Mouse (Mus musculus) telencephalon, adult 2 months (tissue): ENCODE results near the gene Foxp1.

Source experiments
- DNase-seq: peaks from one replicate; pipeline ENCODE4 v3.0.0-alpha.2; 2011; ENCODE audit warnings: low read depth, low spot score

Gene Foxp1

GRCm38 (mm10) chr6:99359036-99359698 is 163.4 kb downstream of the Foxp1 start:
- no peak for DNase-seq

GRCm38 (mm10) chr6:99357931-99358330 is 164.6 kb downstream of the Foxp1 start:
- DNase-seq: no peak

GRCm38 (mm10) chr6:99354338-99354737 is 168.2 kb downstream of the Foxp1 start:
- no peak for DNase-seq

- no peak for DNase-seq
Observed at GRCm38 (mm10) chr6:99353441-99353840, 169.1 kb downstream of the Foxp1 start.

GRCm38 (mm10) chr6:99350566-99350965 is 172.0 kb downstream of the Foxp1 start:
- DNase-seq: no peak

GRCm38 (mm10) chr6:99350156-99350555 is 172.4 kb downstream of the Foxp1 start:
- no peak for DNase-seq

GRCm38 (mm10) chr6:99347836-99348235 is 174.7 kb downstream of the Foxp1 start:
- no peak for DNase-seq

GRCm38 (mm10) chr6:99344966-99345365 is 177.6 kb downstream of the Foxp1 start:
- DNase-seq: no peak

GRCm38 (mm10) chr6:99344357-99344756 is 178.2 kb downstream of the Foxp1 start:
- DNase-seq: no peak

- DNase-seq: no peak
Observed at GRCm38 (mm10) chr6:99343815-99344214, 178.7 kb downstream of the Foxp1 start.

GRCm38 (mm10) chr6:99342416-99342815 is 180.1 kb downstream of the Foxp1 start:
- no peak for DNase-seq

GRCm38 (mm10) chr6:99340902-99341301 is 181.6 kb downstream of the Foxp1 start:
- DNase-seq: no peak

GRCm38 (mm10) chr6:99339986-99340721 is 182.4 kb downstream of the Foxp1 start:
- no peak for DNase-seq

- no peak for DNase-seq
Observed at GRCm38 (mm10) chr6:99339343-99339620, 183.2 kb downstream of the Foxp1 start.

- no peak for DNase-seq
Observed at GRCm38 (mm10) chr6:99338593-99339342, 183.8 kb downstream of the Foxp1 start.

- no peak for DNase-seq
Observed at GRCm38 (mm10) chr6:99338174-99338573, 184.3 kb downstream of the Foxp1 start.

GRCm38 (mm10) chr6:99337575-99337974 is 184.9 kb downstream of the Foxp1 start:
- no peak for DNase-seq

- no peak for DNase-seq
Observed at GRCm38 (mm10) chr6:99336191-99336590, 186.3 kb downstream of the Foxp1 start.

- no peak for DNase-seq
Observed at GRCm38 (mm10) chr6:99335174-99335830, 187.2 kb downstream of the Foxp1 start.

- no peak for DNase-seq
Observed at GRCm38 (mm10) chr6:99334255-99334654, 188.3 kb downstream of the Foxp1 start.

- DNase-seq: no peak
Observed at GRCm38 (mm10) chr6:99333127-99333526, 189.4 kb downstream of the Foxp1 start.

GRCm38 (mm10) chr6:99330169-99330568 is 192.4 kb downstream of the Foxp1 start:
- no peak for DNase-seq
